Mouse (Mus musculus): ENCODE results near the gene Fyttd1. TPM values are rescaled to one million over a fixed set of nuclear protein-coding genes. Genes with fewer than 3 reads are reported as not detected.

Gene Fyttd1
- polyA plus RNA-seq, 2 experiments = 9.8 to 33.3 TPM

DNA sequence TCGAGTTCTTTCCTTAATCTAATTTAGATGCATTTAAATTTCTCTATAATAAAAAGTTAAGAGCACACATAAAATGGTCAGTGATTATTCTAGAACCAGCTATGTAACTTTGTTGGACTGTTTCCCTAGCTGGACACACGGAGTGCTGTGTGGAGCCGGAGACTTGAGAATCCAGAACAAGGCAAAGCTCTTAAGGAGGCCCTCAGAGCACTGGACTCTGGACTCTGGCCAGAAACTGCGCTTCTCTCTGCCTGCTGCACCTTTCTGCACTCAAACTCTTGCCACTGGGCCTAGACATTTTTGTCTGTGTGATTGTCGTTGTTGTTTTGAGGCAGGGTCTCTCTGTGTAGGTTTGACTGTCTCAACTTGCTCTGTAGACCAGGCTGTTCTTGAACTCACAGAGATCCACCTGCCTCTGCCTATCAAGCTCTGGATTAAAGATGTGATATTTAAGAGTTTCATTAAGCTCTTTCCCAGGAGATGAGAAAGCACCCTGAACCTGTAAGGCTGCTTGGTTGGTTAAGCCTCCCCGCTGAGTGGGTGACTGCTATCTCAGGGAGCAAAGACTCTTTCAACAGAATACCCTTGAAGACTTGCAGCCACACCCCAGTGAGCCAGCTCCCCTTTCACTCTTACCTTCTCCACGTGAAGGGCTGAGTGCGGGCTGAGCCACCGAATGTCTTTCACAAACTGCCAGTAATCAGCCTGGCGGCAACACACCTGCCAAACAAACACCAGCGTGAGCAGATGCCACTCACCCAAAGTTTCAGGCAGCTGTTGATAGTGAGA is 28.1 kb upstream of the Fyttd1 start:
- Histone ChIP-seq H3K4me1 (replicated peaks; ENCODE audit: control insufficient read depth in 2 of 2, insufficient read depth in 2 of 2, low read length in 1 of 2) (peaks cover 0 to 2% of the 10 kb centered on the region in 2 experiments; a peak in 2 of 4 replicates), H3K36me3 (replicated peaks; ENCODE audit: control insufficient read depth, insufficient read depth, low read depth) (no peaks in the 10 kb centered on the region), H3K9me3 (ENCODE audit: control insufficient read depth, low read length) (no peaks in the 10 kb centered on the region), H3K27me3 (ENCODE audit: control insufficient read depth, insufficient read depth, low read length) (no peaks in the 10 kb centered on the region), H3K4me3 (ENCODE audit: insufficient read depth in 1 of 2, low read depth in 2 of 2, low read length in 2 of 2) (no peak overlapping the region), H3K4me2 (ENCODE audit: low read depth) (no peak overlapping the region), H3K9ac (replicated peaks) (no peak overlapping the region), H3K27ac (no peak overlapping the region)
- 78% methylated on average over 11 of the region's 11 CpGs for WGBS (ENCODE audit: insufficient replicate concordance)
- TF ChIP-seq CTCF (IDR thresholded peaks at IDR 0.05; ENCODE audit: low read depth) (no peak), EP300 (IDR thresholded peaks at IDR 0.05; ENCODE audit: low read depth) (no peak)
- ATAC-seq (ENCODE audit: insufficient read depth) (no peak), DNase-seq (ENCODE audit: low read depth in 3 of 3, low spot score in 3 of 3) (no peak)

DNA sequence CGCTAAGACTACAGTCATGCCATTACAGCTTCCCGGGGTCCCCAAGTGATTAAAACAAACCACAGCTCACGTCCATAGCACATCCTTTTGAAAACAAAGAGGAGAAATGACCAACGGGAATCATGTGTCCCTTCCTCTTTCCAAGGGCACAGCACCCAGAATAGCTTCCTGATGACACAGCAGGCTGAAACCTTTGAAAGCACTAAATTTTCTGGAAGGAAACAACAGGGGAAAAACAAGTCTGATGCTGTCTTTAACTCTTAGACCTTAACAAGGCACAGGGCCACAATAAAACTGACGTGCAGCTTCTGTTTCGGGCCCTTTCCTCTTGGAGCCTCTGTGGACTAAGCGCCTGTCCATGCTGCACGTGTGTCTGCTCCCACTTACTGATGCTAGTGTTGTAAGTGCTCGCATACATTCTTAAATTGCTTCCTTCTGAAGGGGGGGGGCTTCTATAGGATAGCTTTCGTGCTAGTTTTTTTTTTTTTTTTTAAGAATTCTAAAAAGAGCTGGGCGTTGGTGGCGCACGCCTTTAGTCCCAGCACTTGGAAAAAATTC is 23.7 kb upstream of the Fyttd1 start:
- H3K27me3 ChIP-seq (ENCODE audit: control insufficient read depth, insufficient read depth, low read length) = no peaks in the 10 kb centered on the region
- 43% methylated on average over 13 of the region's 13 CpGs for WGBS (ENCODE audit: insufficient replicate concordance)
- no peak for DNase-seq (ENCODE audit: low read depth in 3 of 3, low spot score in 3 of 3)
- no peak overlapping the region for H3K4me3 ChIP-seq (ENCODE audit: insufficient read depth in 1 of 2, low read depth in 2 of 2, low read length in 2 of 2)
- no peak for ATAC-seq (ENCODE audit: insufficient read depth)
- peaks cover 0 to 6% of the 10 kb centered on the region in 2 experiments; a peak in 2 of 4 replicates for H3K4me1 ChIP-seq (replicated peaks; ENCODE audit: control insufficient read depth in 2 of 2, insufficient read depth in 2 of 2, low read length in 1 of 2)
- H3K9me3 ChIP-seq (ENCODE audit: control insufficient read depth, low read length) = no peaks in the 10 kb centered on the region
- H3K9ac ChIP-seq (replicated peaks) = no peak overlapping the region
- no peaks in the 10 kb centered on the region for H3K36me3 ChIP-seq (replicated peaks; ENCODE audit: control insufficient read depth, insufficient read depth, low read depth)
- TF ChIP-seq CTCF (IDR thresholded peaks at IDR 0.05; ENCODE audit: low read depth) = no peak
- H3K27ac ChIP-seq = no peak overlapping the region
- no peak overlapping the region for H3K4me2 ChIP-seq (ENCODE audit: low read depth)

DNA sequence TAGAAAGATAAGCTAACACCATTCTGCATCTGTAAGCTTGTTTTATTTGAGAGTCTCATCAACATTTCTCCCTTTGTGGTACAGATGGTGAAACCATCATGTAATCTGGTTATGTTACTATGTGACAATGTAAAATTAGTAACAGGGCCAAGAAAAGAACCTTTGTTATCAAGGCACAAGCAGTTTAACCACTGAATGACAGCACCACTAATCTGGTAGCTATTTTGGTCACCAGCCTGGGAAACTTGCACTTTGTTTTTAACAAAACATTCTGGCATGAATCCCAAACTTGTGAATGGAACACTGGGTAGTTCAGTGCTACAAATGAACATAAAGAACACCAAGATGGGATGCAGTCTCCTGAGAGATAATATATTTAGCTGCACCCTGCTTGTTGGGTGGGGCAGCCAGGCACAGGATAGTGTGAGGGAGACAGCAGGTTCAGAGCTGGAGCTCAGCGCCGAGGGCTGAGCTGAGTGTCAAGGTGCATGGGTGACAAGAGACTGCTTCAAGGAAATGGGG is 23.2 kb upstream of the Fyttd1 start:
- no peak for TF ChIP-seq CTCF (IDR thresholded peaks at IDR 0.05; ENCODE audit: low read depth)
- TF ChIP-seq EP300 (IDR thresholded peaks at IDR 0.05; ENCODE audit: low read depth) = no peak
- Histone ChIP-seq H3K9me3 (ENCODE audit: control insufficient read depth, low read length) (no peaks in the 10 kb centered on the region), H3K4me2 (ENCODE audit: low read depth) (no peak overlapping the region), H3K4me1 (replicated peaks; ENCODE audit: control insufficient read depth in 2 of 2, insufficient read depth in 2 of 2, low read length in 1 of 2) (peaks cover 0 to 6% of the 10 kb centered on the region in 2 experiments; a peak in 2 of 4 replicates), H3K27ac (no peak overlapping the region), H3K36me3 (replicated peaks; ENCODE audit: control insufficient read depth, insufficient read depth, low read depth) (no peaks in the 10 kb centered on the region), H3K27me3 (ENCODE audit: control insufficient read depth, insufficient read depth, low read length) (no peaks in the 10 kb centered on the region), H3K4me3 (ENCODE audit: insufficient read depth in 1 of 2, low read depth in 2 of 2, low read length in 2 of 2) (no peak overlapping the region), H3K9ac (replicated peaks) (no peak overlapping the region)
- WGBS (ENCODE audit: insufficient replicate concordance) = 30% methylated on average over 2 of the region's 2 CpGs
- ATAC-seq (ENCODE audit: insufficient read depth) = no peak
- no peak for DNase-seq (ENCODE audit: low read depth in 3 of 3, low spot score in 3 of 3)

DNA sequence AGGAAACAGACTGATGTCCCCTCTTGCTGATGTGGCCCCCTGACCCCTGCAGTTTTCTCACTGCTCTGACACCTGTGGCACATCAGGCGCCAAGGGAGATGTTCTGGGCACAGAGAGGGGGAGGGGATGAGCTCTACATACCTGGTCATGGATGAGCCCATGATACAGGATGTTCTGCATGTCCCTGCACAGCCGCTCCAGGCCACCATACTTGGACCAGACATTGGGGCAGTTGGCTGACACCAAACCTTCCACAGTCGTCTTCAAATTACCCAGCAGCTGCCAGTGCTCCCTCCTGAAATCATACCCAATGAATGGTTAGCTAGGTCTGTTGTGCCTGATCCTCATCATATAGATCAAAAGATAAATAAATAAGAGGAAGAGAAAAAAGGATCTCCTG is 20.5 kb upstream of the Fyttd1 start:
- peaks cover 0 to 6% of the 10 kb centered on the region in 2 experiments; a peak in 2 of 4 replicates for H3K4me1 ChIP-seq (replicated peaks; ENCODE audit: control insufficient read depth in 2 of 2, insufficient read depth in 2 of 2, low read length in 1 of 2)
- no peak overlapping the region for H3K9ac ChIP-seq (replicated peaks)
- H3K36me3 ChIP-seq (replicated peaks; ENCODE audit: control insufficient read depth, insufficient read depth, low read depth) = no peaks in the 10 kb centered on the region
- TF ChIP-seq CTCF (IDR thresholded peaks at IDR 0.05; ENCODE audit: low read depth) (no peak), EP300 (IDR thresholded peaks at IDR 0.05; ENCODE audit: low read depth) (no peak)
- H3K27ac ChIP-seq = no peak overlapping the region
- ATAC-seq (ENCODE audit: insufficient read depth) (no peak), DNase-seq (ENCODE audit: low read depth in 3 of 3, low spot score in 3 of 3) (no peak)
- H3K4me3 ChIP-seq (ENCODE audit: insufficient read depth in 1 of 2, low read depth in 2 of 2, low read length in 2 of 2) = no peak overlapping the region
- 77% methylated on average over 3 of the region's 3 CpGs for WGBS (ENCODE audit: insufficient replicate concordance)
- no peaks in the 10 kb centered on the region for H3K27me3 ChIP-seq (ENCODE audit: control insufficient read depth, insufficient read depth, low read length)
- no peaks in the 10 kb centered on the region for H3K9me3 ChIP-seq (ENCODE audit: control insufficient read depth, low read length)
- no peak overlapping the region for H3K4me2 ChIP-seq (ENCODE audit: low read depth)

DNA sequence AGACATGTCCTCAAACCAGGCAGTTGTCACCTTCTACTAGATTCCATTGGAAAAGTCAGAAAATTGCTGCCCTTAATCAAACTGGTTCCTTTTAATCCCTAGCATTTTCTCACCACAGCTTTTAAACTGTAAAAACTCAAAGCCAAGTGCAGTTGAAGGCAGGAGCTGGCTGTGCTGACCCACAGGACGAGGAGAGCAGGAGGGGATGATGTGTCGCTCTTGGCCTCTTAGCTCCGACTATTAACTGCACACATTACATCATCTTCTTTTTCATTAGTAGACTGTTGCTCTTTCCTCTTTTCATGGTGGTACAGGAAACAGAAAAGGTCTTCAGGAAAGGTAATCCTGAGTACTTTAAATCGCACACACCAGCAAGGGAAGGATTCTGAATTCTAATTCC is 18.9 kb upstream of the Fyttd1 start:
- 58% methylated on average over 4 of the region's 4 CpGs for WGBS (ENCODE audit: insufficient replicate concordance)
- Histone ChIP-seq H3K4me2 (ENCODE audit: low read depth) (no peak overlapping the region), H3K4me1 (replicated peaks; ENCODE audit: control insufficient read depth in 2 of 2, insufficient read depth in 2 of 2, low read length in 1 of 2) (peaks cover 0 to 6% of the 10 kb centered on the region in 2 experiments; a peak in 2 of 4 replicates), H3K36me3 (replicated peaks; ENCODE audit: control insufficient read depth, insufficient read depth, low read depth) (no peaks in the 10 kb centered on the region), H3K9ac (replicated peaks) (no peak overlapping the region), H3K9me3 (ENCODE audit: control insufficient read depth, low read length) (no peaks in the 10 kb centered on the region), H3K27ac (no peak overlapping the region), H3K27me3 (ENCODE audit: control insufficient read depth, insufficient read depth, low read length) (no peaks in the 10 kb centered on the region), H3K4me3 (ENCODE audit: insufficient read depth in 1 of 2, low read depth in 2 of 2, low read length in 2 of 2) (no peak overlapping the region)
- TF ChIP-seq CTCF (IDR thresholded peaks at IDR 0.05; ENCODE audit: low read depth) (no peak), EP300 (IDR thresholded peaks at IDR 0.05; ENCODE audit: low read depth) (no peak)
- ATAC-seq (ENCODE audit: insufficient read depth) = no peak
- DNase-seq (ENCODE audit: low read depth in 3 of 3, low spot score in 3 of 3) = no peak

All from liver, embryonic 14.5 days (tissue).